Mouse (Mus musculus) E14TG2a.4 (cell line): ENCODE data around the gene Zar1.
"Not testable (repeated sequence)": the region's sequence is repeated elsewhere in the genome, so short reads cannot be mapped to it uniquely, and the experiment has no call there.

ENCODE experiments used
- H3K27me3 ChIP-seq: 2 replicates; pipeline ENCODE4 v1.6.1; 2014; ENCODE audit warnings: low read length, control low read depth; ENCODE audit not compliant: insufficient read depth
- H3K36me3 ChIP-seq: 2 replicates; pipeline ENCODE4 v1.6.1; 2014; ENCODE audit warnings: low read length, control low read depth; ENCODE audit not compliant: insufficient read depth
- H3K4me1 ChIP-seq: replicated peaks from 2 replicates; pipeline ENCODE4 v1.6.1; 2014; ENCODE audit warnings: low read depth, low read length, control low read depth
- H3K4me3 ChIP-seq: replicated peaks from 2 replicates; pipeline ENCODE4 v1.5.1; 2014; ENCODE audit warnings: mild to moderate bottlenecking, low read length
- H3K9me3 ChIP-seq: 2 replicates; pipeline ENCODE4 v1.6.1; 2014; ENCODE audit warnings: low read length, control low read depth
- CTCF ChIP-seq: conservative IDR thresholded peaks from 2 replicates; pipeline ENCODE4 v1.5.1; 2014; ENCODE audit warnings: low read length
- NANOG ChIP-seq: IDR thresholded peaks from 2 replicates; pipeline ENCODE4 v1.6.1; 2014; ENCODE audit warnings: borderline replicate concordance, low read length, mixed read lengths
- POU5F1 ChIP-seq: IDR thresholded peaks from 2 replicates; pipeline ENCODE4 v1.6.1; 2014; ENCODE audit warnings: low read length, borderline replicate concordance

Zar1 gene

DNA sequence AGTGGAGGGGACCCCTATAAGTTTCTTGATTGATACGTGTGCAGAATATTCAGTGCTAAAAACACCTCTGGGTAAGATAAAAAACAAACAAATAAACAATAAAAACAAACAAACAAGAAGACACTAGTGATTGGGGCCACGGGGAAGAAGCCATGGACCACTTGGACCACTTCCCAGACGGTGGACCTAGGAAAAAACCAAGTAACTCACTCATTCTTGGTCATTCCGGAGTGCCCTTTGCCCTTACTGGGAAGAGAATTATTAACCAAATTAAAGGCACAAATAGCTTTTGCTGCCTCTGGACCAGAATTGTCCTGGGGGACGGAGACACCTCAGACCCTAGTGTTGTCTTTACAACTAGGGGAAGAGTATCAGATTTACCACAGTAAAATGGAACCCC lies 15.4 kb downstream of the Zar1 start:
- H3K4me1 ChIP-seq, result no peaks in the 10 kb centered on the region
- H3K4me3 ChIP-seq, result no peak overlapping the region
- H3K36me3 ChIP-seq, result no peaks in the 10 kb centered on the region
- H3K9me3 ChIP-seq, result peaks cover 26% of the 10 kb centered on the region
- peaks cover 5% of the 10 kb centered on the region; the same call in 1 of the 2 replicates for H3K27me3 ChIP-seq
- TF ChIP-seq POU5F1, result no peak
- TF ChIP-seq CTCF, result no peak

- H3K27me3 ChIP-seq, result peaks cover 10% of the 10 kb centered on the region
- H3K36me3 ChIP-seq, H3K4me1 ChIP-seq, H3K4me3 ChIP-seq: not testable (repeated sequence)
- H3K9me3 ChIP-seq, result peaks cover 26% of the 10 kb centered on the region
Observed at GRCm38 (mm10) chr5:72563183-72563582, 17.9 kb downstream of the Zar1 start.

- peaks cover 11% of the 10 kb centered on the region for H3K4me1 ChIP-seq
- no peak overlapping the region for H3K4me3 ChIP-seq
- H3K27me3 ChIP-seq, result peaks cover 13% of the 10 kb centered on the region
- no peak for TF ChIP-seq CTCF
- TF ChIP-seq POU5F1, result no peak
- no peak for TF ChIP-seq NANOG
- no peaks in the 10 kb centered on the region for H3K36me3 ChIP-seq
- H3K9me3 ChIP-seq, result peaks cover 26% of the 10 kb centered on the region
Observed at GRCm38 (mm10) chr5:72560976-72561628, 20.0 kb downstream of the Zar1 start.

DNA sequence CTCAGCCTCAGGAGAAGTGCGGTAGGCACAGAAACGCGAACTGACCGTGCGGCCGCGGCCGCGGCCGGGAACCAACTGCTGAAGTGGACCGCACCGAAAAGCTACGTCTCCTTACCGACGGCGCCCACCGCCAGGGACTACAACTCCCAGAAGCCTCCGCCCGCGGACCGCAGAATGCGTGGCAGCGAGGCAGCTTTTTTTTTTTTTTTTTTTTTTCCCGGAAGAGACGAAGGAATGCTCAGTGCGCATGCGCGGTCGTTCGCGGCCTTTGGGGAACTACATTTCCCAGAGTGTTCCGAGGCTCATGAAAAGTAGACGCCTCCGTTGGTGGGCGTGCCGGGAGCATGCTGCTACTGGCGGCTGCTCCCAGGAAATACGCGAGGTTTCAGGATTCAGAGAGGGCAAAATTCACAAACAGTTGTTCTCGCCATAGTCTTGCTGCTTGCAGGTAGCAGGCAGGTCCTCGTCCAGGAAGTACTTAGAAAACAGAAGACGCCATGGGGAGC lies 21.5 kb downstream of the Zar1 start, which contains the start of gene Nfxl1:
Gene Nfxl1, minus strand, starts transcription at position 141 of the 506 bp plus-strand sequence.
- Histone ChIP-seq H3K4me1 (peaks cover 11% of the 10 kb centered on the region), H3K36me3 (peaks cover 4% of the 10 kb centered on the region), H3K9me3 (peaks cover 20% of the 10 kb centered on the region), H3K27me3 (peaks cover 13% of the 10 kb centered on the region), H3K4me3 (peak within 1 kb of the TSS; percentile 95)
- TF ChIP-seq POU5F1, result no peak

- H3K36me3 ChIP-seq, result peaks cover 4% of the 10 kb centered on the region
- peaks cover 11% of the 10 kb centered on the region for H3K4me1 ChIP-seq
- TF ChIP-seq CTCF, result no peak
- no peak for TF ChIP-seq POU5F1
- TF ChIP-seq NANOG, result no peak
- H3K9me3 ChIP-seq, result peaks cover 13% of the 10 kb centered on the region
- H3K4me3 ChIP-seq, result peak overlapping the region; percentile 95
- H3K27me3 ChIP-seq, result peaks cover 13% of the 10 kb centered on the region
Observed at GRCm38 (mm10) chr5:72558716-72559526, 22.1 kb downstream of the Zar1 start.

GRCm38 (mm10) chr5:72556245-72556644 lies 24.8 kb downstream of the Zar1 start:
- H3K36me3 ChIP-seq, result peaks cover 4% of the 10 kb centered on the region
- no peak for TF ChIP-seq POU5F1
- no peak for TF ChIP-seq NANOG
- TF ChIP-seq CTCF, result no peak
- no peaks in the 10 kb centered on the region for H3K9me3 ChIP-seq
- peaks cover 13% of the 10 kb centered on the region for H3K27me3 ChIP-seq
- H3K4me1 ChIP-seq, result peaks cover 11% of the 10 kb centered on the region
- no peak overlapping the region for H3K4me3 ChIP-seq

GRCm38 (mm10) chr5:72551209-72551608 lies 29.8 kb downstream of the Zar1 start:
- Histone ChIP-seq H3K4me3 (no peak overlapping the region), H3K36me3 (peaks cover 4% of the 10 kb centered on the region), H3K4me1 (no peaks in the 10 kb centered on the region), H3K9me3 (no peaks in the 10 kb centered on the region), H3K27me3 (no peaks in the 10 kb centered on the region)
- TF ChIP-seq POU5F1 (no peak), CTCF (no peak), NANOG (no peak)

DNA sequence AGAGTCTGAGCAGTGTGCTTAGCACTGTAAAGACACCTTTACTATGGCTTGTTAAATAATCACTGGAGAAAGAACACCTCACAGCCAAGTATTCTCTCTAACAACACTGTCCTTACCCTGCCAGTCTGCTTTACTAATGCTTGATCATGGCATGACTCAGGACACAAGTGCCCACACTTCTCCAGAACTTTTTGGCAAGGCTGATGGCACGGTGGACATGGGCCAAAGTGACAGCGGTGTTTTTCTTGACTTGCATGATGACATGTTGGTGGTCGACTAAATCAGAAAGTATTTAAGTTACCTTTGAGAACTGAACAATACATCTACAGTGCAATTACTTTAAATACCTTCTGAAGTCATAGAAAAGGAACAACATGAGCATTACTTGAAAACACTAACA lies 52.2 kb downstream of the Zar1 start:
- H3K27me3 ChIP-seq, result no peaks in the 10 kb centered on the region
- no peaks in the 10 kb centered on the region for H3K9me3 ChIP-seq
- TF ChIP-seq POU5F1, result no peak
- no peak for TF ChIP-seq CTCF
- no peak for TF ChIP-seq NANOG
- H3K4me3 ChIP-seq, result no peak overlapping the region
- H3K36me3 ChIP-seq, result peaks cover 5% of the 10 kb centered on the region
- H3K4me1 ChIP-seq, result no peaks in the 10 kb centered on the region
